Mouse (Mus musculus): ENCODE data around the gene Ssh1.
A peak's percentile ranks its signal among the peaks of the same experiment; 100 is the strongest.

Gene Ssh1

DNA sequence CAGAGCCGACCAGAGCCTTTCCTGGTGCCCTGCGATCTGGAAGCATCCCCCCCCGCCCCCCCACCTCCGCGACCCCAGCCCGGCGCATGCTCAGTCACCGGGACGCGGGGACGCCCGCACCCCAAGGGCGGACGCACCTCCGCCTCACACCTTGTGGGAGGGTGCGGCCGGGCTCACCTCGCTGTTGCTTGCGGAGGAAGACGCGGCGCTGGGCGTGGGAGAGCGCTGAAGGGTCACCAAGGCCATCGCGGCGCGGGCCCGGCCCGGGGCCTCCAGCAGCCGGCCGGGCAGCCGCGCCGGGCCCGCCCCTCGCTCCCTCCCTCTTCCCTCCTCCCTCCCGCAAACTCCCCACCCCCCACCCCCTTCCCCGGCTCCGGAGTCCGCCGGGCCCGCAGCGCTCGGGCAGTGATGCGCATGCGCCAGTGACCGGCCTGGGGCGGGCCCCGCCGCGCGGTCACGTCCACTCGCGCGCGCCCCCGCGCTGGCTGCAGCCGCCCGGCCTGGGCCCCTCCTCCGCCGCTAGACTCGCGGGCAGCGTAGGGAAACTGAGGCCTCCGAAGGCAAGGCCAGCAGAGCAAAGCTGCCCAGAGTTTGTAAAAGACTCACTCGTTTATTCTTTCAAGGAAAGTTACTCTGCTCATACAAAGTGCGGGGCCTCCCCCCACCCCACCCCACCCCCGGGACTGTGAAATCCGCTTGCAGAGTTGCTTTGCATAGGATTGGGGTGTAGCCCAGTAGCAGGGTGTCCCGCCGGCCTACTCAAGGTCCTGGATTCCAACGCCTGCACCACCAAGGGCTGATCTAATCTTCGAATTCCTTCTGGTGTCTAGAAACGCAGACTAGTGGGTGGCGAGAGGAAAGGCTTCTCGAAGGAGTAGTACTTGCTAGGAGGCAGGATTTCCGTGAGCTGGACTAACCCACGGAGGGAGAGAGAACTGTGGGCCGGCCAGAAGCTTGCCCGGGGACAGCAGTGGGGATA lies at the start of gene Ssh1:
Gene Ssh1, minus strand, starts transcription at position 408 of the 979 bp plus-strand sequence.
- DNase-seq (ENCODE audit: low read depth): no peak

DNA sequence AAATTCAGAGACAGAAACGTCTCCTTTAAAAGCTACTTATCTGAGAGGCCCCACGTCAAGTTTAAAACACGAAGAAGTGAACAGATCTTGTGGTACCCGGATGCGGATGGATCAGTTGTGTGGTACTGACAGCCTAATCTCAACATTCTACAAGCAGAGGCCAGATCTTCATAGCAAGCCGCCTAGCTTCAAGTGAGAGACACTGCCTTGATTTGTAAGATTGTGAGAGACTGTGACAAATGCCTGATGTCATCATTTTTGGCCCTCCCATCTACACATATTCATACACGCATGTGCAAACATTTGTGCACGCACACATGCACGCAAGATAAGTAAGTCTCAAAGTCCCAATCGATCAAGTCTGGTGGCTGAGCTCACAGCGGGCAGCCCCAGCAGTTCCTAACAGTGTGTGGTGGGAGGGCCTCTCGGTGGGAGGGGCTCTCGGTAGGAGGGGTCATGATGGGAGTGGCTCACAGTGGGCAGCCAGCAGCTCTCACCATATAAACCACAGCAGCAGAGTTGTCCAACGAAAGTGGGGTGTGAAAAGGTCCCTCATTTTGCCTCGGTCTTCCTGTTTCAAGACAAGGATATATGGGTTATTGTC lies 47.7 kb upstream of the Ssh1 start:
- peak; percentile 23 for DNase-seq (ENCODE audit: low read depth)

DNA sequence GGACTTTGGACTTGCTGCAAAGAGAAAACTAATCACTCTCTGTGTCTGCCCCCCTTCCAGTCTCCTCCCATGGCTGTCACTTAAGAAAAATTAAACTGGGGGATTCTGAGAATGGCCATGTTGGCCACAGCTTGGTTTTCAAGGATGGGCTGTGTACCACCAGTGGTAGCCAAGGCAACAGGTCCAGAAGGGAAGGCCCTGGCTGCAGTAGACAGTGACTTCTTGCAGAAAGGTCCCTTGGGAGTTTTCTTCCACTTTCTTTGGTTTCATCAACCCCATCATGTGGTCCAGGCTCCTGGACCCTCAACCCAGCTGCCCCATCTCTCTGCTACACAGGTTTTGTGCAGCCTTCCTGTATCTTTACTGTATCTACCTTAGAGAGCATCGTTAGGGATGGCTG lies 47.2 kb upstream of the Ssh1 start:
- no peak for DNase-seq (ENCODE audit: low read depth)

DNA sequence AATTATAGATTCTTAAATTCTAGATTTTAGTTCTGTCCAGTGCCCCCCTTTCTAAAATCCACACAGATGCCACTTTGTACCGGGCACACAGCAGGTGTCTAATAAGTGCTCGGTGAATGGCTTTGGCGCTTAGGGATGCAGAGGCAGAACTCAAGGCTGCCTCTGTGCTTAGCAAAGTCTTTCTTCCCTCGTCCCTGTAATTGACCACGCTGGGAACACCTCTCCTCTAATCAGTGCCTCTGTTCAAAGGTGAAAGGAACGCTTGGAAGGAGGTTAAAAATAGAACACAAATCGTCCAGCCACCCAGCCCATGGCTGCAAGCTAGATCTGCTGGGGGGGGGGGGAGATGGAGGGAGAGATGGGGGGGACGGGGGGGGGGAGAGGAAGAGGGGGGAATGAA lies 46.8 kb upstream of the Ssh1 start:
- DNase-seq (ENCODE audit: low read depth): no peak

DNA sequence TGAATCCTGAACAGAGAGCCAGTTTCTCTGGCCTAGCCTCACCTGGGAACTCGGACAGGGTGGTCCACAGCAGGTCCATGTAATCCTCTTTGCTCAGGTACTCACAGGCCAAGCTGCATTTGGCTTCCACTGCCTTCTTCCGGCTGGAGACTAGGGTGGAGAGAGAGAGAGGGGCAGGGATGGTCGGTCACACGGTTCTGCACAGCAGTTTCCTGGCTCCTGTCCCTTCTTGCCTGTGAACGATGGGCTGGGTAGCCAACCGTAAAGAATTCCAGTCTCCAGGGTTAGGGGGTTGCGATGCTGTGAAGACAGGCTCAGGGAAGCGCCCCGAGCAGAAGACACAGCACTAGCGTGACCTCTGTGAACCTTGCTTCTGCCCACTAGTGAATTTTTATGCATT lies 41.4 kb upstream of the Ssh1 start:
- DNase-seq (ENCODE audit: low read depth): no peak

DNA sequence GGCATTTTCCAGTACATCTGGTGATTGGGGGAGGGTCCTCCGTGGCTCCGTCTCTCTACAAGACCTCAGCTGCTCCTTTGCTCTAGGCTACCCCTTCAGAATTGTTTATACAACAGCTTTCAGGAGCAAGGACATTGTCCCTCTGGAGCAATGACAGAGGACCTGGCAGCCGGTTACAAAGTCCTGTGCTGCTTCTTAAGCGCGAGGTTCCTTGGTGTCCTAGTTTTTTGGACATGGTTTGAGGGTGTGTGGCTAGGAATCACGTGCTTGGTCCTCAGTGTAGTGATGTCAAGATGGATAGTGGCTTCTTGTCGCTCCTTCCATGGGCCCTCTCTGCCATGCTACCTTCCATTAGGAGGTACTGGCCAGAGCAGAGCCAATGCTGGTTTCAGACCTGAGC lies 40.7 kb upstream of the Ssh1 start:
- DNase-seq (ENCODE audit: low read depth): no peak

DNA sequence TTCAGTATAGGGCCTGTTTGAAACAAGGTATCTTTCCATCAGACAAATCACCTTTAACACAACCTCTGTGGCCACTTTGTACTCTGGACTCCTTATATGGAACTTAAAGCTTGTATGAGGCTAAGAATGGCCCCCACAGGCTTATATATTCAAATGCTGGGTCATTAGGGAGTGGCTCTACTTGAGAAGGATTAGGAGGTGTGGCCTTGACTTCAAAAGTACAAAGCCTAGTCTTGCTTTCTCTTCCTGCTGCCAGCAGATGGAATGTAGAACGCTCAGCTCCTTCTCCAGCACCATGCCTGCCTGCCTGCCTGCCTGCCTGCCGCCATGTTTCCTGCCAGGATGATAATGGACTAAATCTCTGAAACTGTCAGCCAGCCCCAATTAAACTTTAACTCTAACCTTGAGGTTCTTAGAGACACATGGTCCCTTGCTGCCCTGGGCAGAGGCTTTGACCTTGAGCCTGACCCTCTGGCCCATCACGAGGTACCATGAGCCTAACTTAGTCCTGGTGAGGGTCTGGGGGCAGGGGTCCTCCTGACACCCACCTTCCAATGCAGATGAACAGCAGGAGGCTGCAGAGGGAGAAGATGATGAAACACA lies 38.6 kb upstream of the Ssh1 start:
- DNase-seq (ENCODE audit: low read depth): no peak

DNA sequence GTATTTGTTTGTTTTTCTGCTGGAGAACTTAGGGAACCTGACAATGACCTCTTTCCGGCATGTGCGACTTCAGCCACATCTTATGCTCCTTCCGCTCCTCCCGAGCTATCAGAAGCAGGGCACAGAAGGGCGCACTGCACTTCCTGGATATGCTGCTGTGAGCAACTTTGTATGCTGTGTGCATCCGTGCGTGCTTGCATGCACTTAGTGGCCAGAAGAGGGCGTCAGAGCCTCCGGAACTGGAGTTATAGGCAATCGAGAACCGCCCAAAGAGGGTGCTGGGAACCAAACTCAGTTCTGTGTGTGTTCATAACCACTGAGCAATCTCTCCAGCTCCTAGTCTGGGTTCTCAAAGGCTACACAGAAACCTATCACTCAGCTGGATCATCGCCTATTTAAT lies 37.0 kb upstream of the Ssh1 start:
- DNase-seq (ENCODE audit: low read depth): no peak

DNA sequence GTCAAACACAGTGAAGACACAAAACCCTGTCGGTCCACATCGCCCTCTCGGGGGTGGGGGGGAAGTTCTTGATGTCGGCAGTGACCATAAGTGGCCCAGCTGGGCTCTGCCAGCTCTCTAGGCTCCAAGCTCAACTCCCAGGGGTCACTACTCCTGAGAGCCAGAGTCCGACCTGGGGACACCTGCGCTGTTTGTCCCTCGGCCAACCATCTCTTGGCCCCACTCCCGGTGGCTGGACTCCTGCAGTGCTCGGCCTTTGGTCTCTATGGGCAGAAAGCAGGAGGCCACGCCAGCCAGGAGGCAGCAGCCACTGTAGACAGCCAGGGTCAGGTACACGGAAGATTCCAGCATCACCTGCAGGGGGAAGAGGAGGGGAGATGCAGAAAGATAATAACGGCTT lies 34.4 kb upstream of the Ssh1 start:
- DNase-seq (ENCODE audit: low read depth): no peak

DNA sequence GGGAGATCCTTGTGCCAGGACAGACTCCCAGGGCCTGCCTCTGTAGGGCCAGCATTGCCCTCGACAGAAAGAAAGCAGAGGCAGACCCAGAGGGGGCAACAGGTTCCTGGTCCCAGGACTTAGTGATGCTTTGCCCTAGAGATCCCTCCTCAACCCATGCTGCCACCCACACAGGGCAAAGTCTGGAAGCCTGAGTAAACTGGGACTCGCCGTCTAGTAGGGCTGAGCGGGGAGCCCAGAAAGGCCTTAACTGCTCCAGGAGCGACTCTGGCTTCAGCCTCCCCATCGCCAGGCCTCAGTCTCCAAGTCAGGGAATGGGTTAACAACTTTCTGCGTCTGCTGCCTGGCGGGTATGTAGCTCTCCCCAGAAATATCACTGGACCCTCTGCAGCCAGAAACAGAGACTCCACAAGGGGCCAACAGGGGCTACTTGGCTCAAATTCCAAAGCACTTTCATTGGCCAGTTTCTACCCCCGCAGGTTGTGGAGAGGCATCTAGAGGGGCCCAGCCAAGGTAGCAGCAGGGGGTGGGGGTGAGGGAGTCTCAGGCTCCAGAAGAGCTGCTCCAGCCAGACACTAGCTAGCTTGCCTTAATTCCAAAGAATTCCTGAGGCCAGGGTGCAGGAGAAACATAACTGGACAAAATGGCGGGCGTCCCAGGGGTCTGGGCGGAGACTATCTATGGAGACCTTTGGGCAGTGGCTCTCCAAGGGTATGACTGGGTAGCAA lies 33.7 kb upstream of the Ssh1 start:
- no peak for DNase-seq (ENCODE audit: low read depth)

DNA sequence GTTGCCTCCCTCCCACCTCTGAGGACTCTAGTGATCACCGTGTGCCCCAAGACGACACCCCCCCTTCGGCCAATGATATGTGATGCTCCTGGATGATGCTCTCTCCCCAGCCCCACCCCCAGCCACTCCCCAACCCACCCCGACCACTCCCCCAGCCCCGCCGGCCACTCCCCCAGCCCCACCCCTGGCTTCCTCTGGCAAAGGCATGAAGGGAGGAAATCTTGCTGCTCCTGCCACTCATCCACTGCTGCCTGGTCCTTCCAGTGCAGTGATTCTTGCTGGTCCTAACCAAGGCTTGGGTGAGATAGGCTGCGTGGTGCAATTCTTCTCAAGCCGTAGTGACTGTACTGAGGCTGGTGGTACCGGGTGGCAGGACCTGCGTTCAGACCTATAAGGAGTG lies 31.2 kb upstream of the Ssh1 start:
- no peak for DNase-seq (ENCODE audit: low read depth)

DNA sequence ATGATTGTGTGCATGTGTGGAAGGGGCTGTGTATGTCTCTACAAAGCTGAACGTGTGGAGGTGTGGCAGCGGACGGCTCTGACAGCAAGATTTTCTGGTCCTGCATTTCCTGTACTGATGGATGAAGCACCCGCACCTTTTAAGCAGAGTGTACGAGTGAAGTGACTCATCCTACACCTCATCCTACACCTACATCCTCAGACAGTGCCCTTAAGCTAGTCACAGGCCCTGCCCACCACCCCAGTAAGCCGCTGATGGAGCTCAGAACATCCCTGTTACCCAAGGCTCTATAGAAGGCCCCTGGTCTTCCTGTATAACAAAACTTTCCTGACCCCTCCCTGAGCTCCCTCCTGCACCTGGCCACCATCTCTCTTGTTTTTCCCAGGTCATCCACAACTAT lies 30.7 kb upstream of the Ssh1 start:
- no peak for DNase-seq (ENCODE audit: low read depth)

DNA sequence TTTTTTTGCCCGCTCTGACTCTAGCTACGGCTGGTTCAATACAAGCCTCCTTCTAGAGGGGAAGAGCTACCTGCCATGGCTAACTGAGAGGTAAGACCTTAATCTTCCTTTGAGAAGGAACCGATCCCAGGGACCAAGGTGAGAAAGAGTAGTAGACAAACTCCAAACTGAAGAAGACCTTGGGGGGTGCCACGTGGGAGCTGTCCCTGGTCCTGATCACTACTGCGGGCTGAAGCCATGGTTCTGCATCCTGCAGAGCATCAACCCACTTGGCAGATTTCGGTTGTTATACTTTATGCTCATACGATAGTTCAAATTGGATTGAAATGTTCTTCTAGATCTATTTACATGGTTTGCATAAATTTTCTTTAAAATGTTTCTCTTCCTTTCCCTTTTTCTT lies 21.4 kb upstream of the Ssh1 start:
- peak; percentile 34 for DNase-seq (ENCODE audit: low read depth)

DNA sequence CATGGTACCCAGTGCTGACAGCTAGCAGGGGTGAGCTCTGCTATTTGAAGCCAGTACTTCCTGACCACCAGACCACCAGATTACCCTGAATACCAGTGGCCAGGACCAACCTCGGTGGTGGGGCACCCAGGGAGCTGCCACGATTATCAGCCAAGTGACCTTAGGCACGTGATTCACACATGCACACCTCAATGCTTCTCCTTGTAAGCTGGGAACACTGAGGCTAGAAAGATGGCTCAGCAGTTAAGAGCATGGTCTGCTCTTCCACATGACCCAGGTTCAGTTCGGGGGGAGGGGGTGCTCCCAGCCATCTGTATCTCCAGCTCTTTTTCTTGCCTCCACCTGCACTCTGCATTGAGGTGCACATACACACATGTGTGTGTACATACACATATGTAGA lies 15.4 kb upstream of the Ssh1 start:
- DNase-seq (ENCODE audit: low read depth): no peak

DNA sequence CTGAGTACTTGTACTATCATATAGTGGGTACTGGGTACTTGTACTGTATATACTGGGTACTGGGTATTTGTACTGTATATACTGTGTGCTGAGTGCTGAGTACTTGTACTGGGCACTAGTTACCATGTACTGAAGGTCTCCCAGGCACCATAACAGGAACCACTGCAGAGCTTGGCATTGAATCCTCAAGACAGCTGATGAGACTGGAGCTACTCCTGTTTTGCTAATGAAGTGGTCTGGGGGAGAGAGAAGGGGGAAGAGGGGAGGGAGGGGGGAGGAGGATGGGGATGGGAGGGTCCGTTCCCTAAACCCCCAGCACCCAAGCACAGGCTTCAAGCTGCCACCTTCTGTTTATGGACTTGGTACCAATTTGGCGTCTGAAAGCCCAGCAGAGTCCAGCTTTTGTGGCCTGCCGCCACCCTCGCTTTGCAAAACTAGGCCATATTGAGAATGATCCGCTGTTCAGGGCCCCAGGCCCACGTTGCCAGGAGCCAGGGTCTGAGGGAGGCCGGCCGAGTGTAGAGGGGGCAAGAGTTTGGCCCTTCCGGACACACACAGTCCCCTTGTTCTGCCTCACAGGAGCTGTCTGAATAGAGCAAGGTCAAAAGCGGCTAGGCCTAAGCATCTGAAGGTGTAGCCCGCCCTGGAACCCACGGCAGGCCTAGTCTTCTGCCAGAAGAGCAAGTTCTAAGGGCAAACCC lies 14.2 kb upstream of the Ssh1 start:
- DNase-seq (ENCODE audit: low read depth): no peak

DNA sequence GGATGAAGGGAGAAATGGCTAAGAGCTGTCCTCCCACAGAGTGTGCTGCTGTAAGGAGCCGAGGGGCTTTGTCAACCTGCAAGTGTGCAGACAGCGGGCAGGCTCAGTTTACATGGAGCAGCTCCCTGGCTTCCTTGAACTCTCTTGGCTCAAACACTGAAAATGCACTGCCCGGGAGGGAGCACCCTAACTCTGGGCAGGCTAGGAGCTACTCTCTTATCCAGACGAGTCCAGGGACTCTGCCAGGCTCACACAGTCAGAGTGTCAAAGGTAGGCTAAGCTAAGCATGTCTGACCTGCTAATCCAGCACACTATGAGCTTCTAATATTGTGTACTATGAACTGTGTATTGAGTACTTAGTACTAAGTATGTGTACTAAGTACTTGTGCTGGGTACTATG lies 13.3 kb upstream of the Ssh1 start:
- no peak for DNase-seq (ENCODE audit: low read depth)

DNA sequence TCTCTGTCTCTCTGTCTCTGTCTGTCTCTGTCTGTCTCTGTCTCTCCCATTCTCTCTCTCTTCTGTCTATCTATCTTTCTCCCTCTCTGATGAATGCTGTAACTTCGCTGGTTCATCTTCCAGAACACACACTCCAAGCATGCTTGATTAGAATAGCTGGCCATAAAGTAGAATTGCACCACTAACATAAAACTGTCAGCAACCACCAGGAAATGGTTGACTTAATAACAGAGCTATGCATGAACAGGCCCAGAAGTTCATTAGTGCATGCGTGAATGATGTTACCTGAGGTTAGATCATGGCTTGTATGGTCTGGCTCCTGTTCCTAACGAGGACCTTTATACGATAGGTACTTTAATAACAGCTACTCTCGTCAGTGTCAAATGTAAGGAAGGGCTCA lies 11.4 kb upstream of the Ssh1 start:
- DNase-seq (ENCODE audit: low read depth): no peak

DNA sequence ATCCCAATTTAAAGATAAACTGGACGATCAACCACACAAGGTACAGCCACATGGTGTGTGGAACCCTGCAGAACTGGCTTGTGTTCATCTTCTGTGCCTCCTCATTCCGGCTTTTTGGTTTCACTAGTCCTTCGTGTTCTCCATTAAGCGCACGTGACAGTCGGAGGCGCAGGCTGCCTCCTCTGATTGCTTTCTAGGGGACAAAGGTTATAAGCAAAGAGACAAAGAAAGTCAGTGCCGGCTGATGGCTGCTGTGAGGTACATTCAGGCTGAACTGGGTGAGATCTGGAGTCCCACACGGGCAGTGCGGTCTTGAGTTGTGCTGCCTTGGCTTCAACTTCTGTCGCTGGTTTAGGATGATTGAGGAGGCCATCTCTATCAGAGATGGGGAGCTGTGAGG lies 10.9 kb upstream of the Ssh1 start:
- DNase-seq (ENCODE audit: low read depth): no peak

DNA sequence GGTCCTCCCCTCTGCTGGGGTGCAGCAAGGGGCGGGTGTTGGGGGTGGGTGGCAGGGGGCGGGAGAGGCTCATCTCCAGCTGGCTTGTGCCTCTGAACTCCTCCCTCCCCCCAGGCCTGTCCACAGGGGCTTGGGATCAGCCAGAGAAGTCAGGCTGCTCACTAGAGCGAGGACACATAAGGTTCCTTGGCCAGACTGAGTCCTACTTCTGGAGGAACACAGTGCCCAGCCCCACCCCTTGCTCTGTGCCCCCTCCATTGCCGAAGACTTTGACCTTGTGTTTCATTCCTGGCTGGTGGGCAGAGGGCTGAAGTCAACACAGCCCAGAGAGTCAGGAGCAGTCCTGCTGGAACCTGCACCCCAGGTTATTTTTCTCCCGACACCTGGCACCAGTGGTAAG lies 9.8 kb upstream of the Ssh1 start, which contains the start of gene Dao:
Gene Dao, plus strand, starts transcription at position 162 of the 400 bp plus-strand sequence.
- no peak for DNase-seq (ENCODE audit: low read depth)

DNA sequence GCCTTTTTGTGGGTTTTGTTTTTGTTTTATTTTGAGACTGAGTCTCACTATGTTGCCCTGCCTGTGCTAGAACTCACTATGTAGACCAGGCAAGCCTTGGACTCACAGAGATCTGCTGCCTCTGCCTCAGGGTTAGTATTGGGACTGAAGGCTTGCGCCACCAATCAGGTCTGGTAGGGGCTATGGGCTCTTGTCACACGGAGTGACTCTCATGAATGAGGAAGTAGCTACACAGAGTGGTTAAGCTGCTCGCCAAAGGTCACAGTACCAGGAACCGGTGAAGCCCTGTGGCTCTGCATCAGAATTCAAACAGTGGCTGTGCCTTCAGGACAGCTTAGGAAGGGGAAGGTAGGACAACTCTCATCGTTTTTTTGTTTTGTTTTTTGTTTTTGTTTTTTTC lies 5.7 kb upstream of the Ssh1 start:
- DNase-seq (ENCODE audit: low read depth): no peak

DNA sequence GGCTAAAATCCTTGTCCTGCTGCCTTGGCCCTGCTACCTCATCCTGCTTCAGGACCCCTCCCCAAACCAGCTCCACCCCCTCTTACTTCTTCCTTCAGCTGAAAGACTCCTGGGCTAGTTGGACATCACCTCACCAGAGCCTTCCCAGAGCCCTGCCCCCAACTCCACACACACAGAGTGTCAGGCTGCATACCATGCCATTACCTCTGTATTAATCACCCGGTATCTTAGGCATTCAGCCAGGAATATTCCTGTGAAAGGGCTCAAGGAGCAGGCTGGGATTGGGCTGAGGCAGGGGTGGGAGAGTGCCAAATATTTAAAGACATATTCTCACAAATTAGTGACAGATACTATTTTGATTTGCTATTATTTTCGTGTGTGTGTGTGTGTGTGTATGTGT lies 2.8 kb upstream of the Ssh1 start:
- DNase-seq (ENCODE audit: low read depth): no peak

DNA sequence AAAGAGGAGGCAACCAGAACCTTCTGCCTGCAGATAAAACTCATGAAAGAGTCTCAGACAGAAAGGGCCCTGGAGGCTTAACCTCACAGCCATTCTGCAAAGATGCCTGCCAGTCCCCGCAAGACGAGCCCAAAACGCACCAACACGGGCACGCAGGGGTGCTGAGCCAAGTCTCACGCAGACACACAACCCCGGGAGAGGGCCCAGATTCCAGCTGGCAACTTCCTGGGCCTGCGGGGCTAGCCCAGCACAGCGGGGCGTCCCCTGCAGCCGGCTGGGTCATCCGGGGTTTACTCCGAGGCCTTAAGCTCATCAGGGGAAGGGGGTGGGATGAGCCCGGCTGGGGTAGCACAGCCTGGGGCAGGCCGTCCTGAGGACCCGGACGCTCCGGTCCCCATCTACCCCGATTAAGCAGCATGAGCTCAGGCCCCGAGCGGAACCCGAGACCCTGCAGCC lies 635 bp downstream of the Ssh1 start:
- no peak for DNase-seq (ENCODE audit: low read depth)
